Mouse (Mus musculus): ENCODE measurements at regions not wholly inside any gene's neighbourhood (a gene's known extent, or its start where the extent isn't known, plus 50 kb on each side); places are given as distances from the start of the nearest gene placed in this dataset.

DNA sequence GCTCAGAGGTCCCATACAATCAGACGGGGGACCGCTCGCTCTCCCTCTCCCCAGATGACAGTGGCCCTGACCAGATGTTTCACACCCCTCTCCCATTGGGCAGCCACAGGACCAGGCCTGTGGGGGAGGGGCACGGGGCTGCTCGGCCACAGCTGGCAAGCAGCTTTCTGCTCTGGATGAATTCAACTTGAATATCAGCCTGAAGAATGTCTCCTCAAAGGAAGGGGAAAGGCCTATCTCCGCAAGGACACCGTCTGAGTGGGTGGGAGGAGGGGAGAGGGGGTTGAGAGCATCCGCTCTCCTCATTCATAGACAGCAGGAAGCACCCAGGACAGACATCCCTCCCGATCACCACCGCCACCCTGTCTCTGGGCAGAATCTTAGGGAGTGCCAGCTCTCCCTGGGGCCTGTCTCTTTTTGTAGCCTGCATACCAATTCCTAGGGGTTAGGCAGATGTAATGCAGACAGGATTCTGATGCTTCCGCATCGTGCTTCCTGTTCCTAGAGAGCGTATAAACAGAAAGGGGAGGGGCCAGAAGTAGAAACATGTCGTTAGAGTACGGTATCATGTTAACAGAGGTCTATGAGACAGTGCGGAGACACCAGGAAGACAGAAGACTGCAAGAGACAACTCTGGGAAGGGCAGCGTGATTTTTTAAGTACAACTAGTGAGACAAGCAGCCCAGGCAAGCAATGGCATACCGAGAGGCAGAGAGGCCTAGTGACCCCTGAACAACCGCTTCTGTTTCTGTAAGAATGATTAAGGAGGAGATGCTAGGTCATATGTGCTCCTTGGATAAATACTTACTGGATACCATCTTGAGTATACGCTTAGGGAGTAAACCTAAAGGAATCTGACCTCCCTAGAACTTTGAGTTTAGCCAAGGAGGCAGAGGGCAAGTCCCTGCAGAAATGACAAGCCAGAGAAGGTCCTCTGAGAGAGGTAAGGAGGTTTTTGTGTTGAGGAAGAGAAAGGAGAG lies 190.8 kb downstream of the Msrb3 start:
- WGBS (ENCODE audit: insufficient replicate concordance), result 36% methylated on average over 20 of the region's 20 CpGs
- H3K4me2 ChIP-seq (ENCODE audit: low read depth, low read length), result peak overlapping the region; percentile 47
- no peak overlapping the region for H3K27ac ChIP-seq (ENCODE audit: low read depth)
- no peak overlapping the region for H3K9ac ChIP-seq (replicated peaks)
- H3K4me1 ChIP-seq (ENCODE audit: insufficient read depth), result peaks cover 15% of the 10 kb centered on the region
- no peak for TF ChIP-seq CTCF (IDR thresholded peaks at IDR 0.05; ENCODE audit: low read depth)
- TF ChIP-seq EP300 (IDR thresholded peaks at IDR 0.05; ENCODE audit: low read depth), result no peak
- H3K4me3 ChIP-seq (ENCODE audit: low read depth, low read length), result no peak overlapping the region
- DNase-seq (peak; percentile 25), ATAC-seq (peak; percentile 58; the same call in 1 of the 2 replicates)
- no peaks in the 10 kb centered on the region for H3K36me3 ChIP-seq (replicated peaks; ENCODE audit: insufficient read depth, low read length)
- no peaks in the 10 kb centered on the region for H3K27me3 ChIP-seq (ENCODE audit: insufficient read depth, low read length)
- no peaks in the 10 kb centered on the region for H3K9me3 ChIP-seq (ENCODE audit: low read length)

DNA sequence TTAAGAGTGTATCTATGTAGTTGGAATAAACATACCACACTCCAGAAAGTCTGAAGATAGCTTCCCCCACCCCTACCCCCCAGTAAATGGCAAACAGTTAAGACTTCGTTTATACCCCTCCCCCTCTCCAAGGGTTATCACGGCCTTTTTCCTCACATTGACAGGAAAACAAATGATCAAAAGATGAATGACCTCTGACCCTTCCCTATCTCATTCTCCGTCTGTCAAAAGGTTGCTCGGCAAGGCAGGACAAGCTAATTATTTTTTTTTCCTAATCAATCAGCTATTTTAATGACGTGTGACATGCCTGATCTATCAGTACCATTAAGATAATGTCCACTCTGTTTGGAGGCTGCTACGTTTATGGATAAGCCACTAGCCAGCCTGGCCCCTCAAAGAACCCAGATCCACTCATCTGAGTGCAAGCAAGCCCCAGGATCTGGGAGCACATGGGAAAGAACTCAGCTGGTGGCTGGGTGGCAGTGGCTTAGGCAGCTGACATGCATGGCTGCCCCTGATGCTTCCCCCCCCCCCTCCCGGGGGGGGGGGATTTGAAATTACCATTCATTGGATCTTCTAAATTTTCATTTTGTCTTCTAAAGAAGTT lies 192.1 kb downstream of the Msrb3 start:
- DNase-seq (no peak), ATAC-seq (no peak)
- peaks cover 15% of the 10 kb centered on the region for H3K4me1 ChIP-seq (ENCODE audit: insufficient read depth)
- no peak for TF ChIP-seq EP300 (IDR thresholded peaks at IDR 0.05; ENCODE audit: low read depth)
- no peak for TF ChIP-seq CTCF (IDR thresholded peaks at IDR 0.05; ENCODE audit: low read depth)
- no peak overlapping the region for H3K9ac ChIP-seq (replicated peaks)
- H3K27me3 ChIP-seq (ENCODE audit: insufficient read depth, low read length), result no peaks in the 10 kb centered on the region
- no peak overlapping the region for H3K27ac ChIP-seq (ENCODE audit: low read depth)
- H3K9me3 ChIP-seq (ENCODE audit: low read length), result no peaks in the 10 kb centered on the region
- no peaks in the 10 kb centered on the region for H3K36me3 ChIP-seq (replicated peaks; ENCODE audit: insufficient read depth, low read length)
- H3K4me3 ChIP-seq (ENCODE audit: low read depth, low read length), result no peak overlapping the region
- H3K4me2 ChIP-seq (ENCODE audit: low read depth, low read length), result no peak overlapping the region
- WGBS (ENCODE audit: insufficient replicate concordance), result 37% methylated on average over 7 of the region's 7 CpGs

DNA sequence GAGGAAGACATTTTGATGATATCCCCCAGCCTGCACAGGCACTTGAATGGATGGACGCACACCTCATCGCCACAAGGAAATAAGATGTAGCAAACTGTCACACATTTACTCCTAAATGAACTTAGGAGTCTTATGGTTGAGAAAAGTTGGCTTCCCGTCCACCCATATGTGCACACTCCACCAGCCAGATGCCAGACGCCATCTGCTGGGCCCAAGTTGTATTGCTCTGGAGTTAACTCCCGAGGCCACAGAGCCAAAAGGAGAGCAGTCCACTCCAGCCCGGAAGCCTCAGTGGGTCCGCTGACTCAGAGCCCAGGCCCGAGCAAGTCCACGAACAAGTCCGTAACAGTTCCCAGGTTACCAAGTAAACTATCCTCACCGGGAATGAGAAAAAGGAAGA lies 197.1 kb downstream of the Msrb3 start:
- TF ChIP-seq EP300 (IDR thresholded peaks at IDR 0.05; ENCODE audit: low read depth) (no peak), CTCF (IDR thresholded peaks at IDR 0.05; ENCODE audit: low read depth) (peak; percentile 88)
- Histone ChIP-seq H3K4me3 (ENCODE audit: low read depth, low read length) (no peak overlapping the region), H3K36me3 (replicated peaks; ENCODE audit: insufficient read depth, low read length) (no peaks in the 10 kb centered on the region), H3K27me3 (ENCODE audit: insufficient read depth, low read length) (no peaks in the 10 kb centered on the region), H3K4me2 (ENCODE audit: low read depth, low read length) (peak overlapping the region; percentile 31; the same call in 1 of the 2 replicates), H3K27ac (ENCODE audit: low read depth) (no peak overlapping the region), H3K4me1 (ENCODE audit: insufficient read depth) (peaks cover 3% of the 10 kb centered on the region; the same call in 1 of the 2 replicates), H3K9ac (replicated peaks) (no peak overlapping the region), H3K9me3 (ENCODE audit: low read length) (no peaks in the 10 kb centered on the region)
- peak; percentile 56; the same call in 1 of the 2 replicates for ATAC-seq
- peak; percentile 76 for DNase-seq
- 14% methylated on average over 11 of the region's 11 CpGs for WGBS (ENCODE audit: insufficient replicate concordance)

- WGBS (ENCODE audit: insufficient replicate concordance), result 18% methylated on average over 16 of the region's 16 CpGs
- no peak for DNase-seq
- Histone ChIP-seq H3K27me3 (ENCODE audit: insufficient read depth, low read length) (no peaks in the 10 kb centered on the region), H3K9ac (replicated peaks) (no peak overlapping the region), H3K9me3 (ENCODE audit: low read length) (no peaks in the 10 kb centered on the region), H3K27ac (ENCODE audit: low read depth) (no peak overlapping the region), H3K4me3 (ENCODE audit: low read depth, low read length) (no peak overlapping the region), H3K4me1 (ENCODE audit: insufficient read depth) (peaks cover 3% of the 10 kb centered on the region; the same call in 1 of the 2 replicates), H3K36me3 (replicated peaks; ENCODE audit: insufficient read depth, low read length) (no peaks in the 10 kb centered on the region), H3K4me2 (ENCODE audit: low read depth, low read length) (peak overlapping the region; percentile 52)
- TF ChIP-seq EP300 (IDR thresholded peaks at IDR 0.05; ENCODE audit: low read depth) (no peak), CTCF (IDR thresholded peaks at IDR 0.05; ENCODE audit: low read depth) (no peak)
- ATAC-seq, result no peak
Measured at GRCm38 (mm10) chr10:120697275-120697856, 201.5 kb downstream of the Msrb3 start.

- Histone ChIP-seq H3K4me2 (ENCODE audit: low read depth, low read length) (no peak overlapping the region), H3K9me3 (ENCODE audit: low read length) (no peaks in the 10 kb centered on the region), H3K27me3 (ENCODE audit: insufficient read depth, low read length) (no peaks in the 10 kb centered on the region), H3K9ac (replicated peaks) (no peak overlapping the region), H3K36me3 (replicated peaks; ENCODE audit: insufficient read depth, low read length) (no peaks in the 10 kb centered on the region), H3K4me3 (ENCODE audit: low read depth, low read length) (no peak overlapping the region), H3K27ac (ENCODE audit: low read depth) (no peak overlapping the region), H3K4me1 (ENCODE audit: insufficient read depth) (peaks cover 3% of the 10 kb centered on the region; the same call in 1 of the 2 replicates)
- WGBS (ENCODE audit: insufficient replicate concordance), result 59% methylated on average over 2 of the region's 2 CpGs
- no peak for TF ChIP-seq EP300 (IDR thresholded peaks at IDR 0.05; ENCODE audit: low read depth)
- TF ChIP-seq CTCF (IDR thresholded peaks at IDR 0.05; ENCODE audit: low read depth), result no peak
- ATAC-seq, result no peak
- DNase-seq, result no peak
Measured at GRCm38 (mm10) chr10:120696481-120696880, 202.4 kb downstream of the Msrb3 start.

- WGBS (ENCODE audit: insufficient replicate concordance), result 13% methylated on average over 18 of the region's 18 CpGs
- H3K9me3 ChIP-seq (ENCODE audit: low read length), result no peaks in the 10 kb centered on the region
- H3K4me3 ChIP-seq (ENCODE audit: low read depth, low read length), result 0 out of 2 replicates have a peak overlapping the region, but pooled peaks have one; percentile 8
- peak; percentile 22 for DNase-seq
- no peak for ATAC-seq
- H3K27me3 ChIP-seq (ENCODE audit: insufficient read depth, low read length), result no peaks in the 10 kb centered on the region
- H3K4me1 ChIP-seq (ENCODE audit: insufficient read depth), result peaks cover 3% of the 10 kb centered on the region; the same call in 1 of the 2 replicates
- no peak overlapping the region for H3K9ac ChIP-seq (replicated peaks)
- no peak for TF ChIP-seq CTCF (IDR thresholded peaks at IDR 0.05; ENCODE audit: low read depth)
- TF ChIP-seq EP300 (IDR thresholded peaks at IDR 0.05; ENCODE audit: low read depth), result no peak
- no peak overlapping the region for H3K27ac ChIP-seq (ENCODE audit: low read depth)
- H3K4me2 ChIP-seq (ENCODE audit: low read depth, low read length), result peak overlapping the region; percentile 29
- H3K36me3 ChIP-seq (replicated peaks; ENCODE audit: insufficient read depth, low read length), result no peaks in the 10 kb centered on the region
Measured at GRCm38 (mm10) chr10:120694472-120694871, 204.4 kb downstream of the Msrb3 start.
